Mouse (Mus musculus): ENCODE measurements around the gene Cebpz.

Cebpz gene

DNA sequence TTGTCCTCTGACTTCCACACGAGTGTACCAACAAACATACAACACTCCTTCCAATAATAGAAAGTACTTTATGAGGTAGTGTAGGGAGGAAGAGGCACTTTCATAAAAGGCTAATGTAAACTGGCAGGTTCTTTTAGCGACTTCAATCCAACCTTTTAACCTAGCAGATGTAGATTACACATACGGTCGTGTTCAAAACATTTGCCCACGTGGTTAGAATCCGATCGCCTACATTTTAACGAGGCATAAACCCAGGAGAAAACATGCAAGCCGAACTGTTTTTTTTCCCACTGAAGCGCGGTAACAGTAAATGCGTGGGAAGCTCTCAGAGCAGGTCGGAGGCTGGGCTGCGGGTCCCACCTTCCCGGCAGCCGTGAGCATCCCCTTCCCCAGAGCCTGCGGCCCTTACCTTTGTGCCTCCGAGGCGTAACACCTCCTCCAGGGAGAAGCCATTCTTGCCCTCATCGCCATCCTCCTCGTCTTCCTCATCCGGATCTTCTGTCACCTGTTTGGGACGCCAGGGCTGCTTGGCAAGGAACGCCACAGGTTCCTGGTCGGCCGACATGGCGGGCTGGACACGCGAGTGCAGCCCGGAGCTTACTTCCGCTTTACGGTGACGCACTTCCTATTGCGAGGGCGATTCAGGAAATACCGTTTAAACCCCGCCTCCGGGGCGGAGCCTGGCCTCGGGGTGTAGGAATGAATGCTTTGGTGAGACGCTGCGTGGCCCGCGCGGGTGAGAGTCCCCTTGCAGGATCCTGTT lies at the start of gene Cebpz, which contains the start of gene Ndufaf7:
Gene Cebpz, minus strand, starts transcription at position 601 of the 763 bp plus-strand sequence.
Gene Ndufaf7, plus strand, starts transcription at position 671 of the 763 bp plus-strand sequence.
- peak; percentile 98 for DNase-seq

DNA sequence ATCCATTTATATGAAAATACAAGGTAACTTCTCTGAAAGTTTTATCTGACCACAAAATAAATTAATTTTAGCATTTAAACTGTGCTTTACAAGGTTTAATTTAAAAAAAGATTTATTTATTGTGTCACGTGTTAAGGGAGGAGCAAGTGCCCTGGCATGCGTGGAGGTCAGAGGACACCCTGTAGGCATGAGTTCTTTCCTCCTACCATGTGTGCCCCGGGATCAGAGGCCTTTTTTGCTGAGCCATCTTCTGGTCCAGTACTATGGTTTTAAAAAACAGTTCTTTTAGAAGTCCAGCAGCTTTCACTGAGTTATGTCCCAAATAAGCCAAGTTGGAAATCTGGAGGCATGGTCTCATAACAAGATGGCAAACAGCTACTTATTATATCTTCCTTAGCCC lies 46.9 kb upstream of the Cebpz start:
- no peak for DNase-seq

DNA sequence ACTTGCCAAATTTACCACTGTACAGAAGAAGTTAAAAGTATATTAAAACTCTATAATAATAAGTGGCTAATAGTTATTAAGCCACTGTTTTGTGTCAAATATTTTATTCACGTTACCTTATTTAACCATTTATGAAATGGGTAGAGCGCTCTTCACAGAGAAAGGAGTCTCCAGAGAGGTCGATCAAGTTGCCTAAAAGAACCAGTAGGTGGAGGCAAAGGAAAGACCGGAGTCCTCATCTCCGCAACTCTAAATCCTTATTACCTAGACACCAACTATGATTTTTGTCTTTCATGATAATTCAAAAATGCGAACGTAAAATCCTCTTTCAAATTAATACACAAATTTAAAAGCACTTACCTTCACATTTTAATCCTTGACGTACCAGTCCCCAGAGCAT lies 46.3 kb upstream of the Cebpz start:
- no peak for DNase-seq

DNA sequence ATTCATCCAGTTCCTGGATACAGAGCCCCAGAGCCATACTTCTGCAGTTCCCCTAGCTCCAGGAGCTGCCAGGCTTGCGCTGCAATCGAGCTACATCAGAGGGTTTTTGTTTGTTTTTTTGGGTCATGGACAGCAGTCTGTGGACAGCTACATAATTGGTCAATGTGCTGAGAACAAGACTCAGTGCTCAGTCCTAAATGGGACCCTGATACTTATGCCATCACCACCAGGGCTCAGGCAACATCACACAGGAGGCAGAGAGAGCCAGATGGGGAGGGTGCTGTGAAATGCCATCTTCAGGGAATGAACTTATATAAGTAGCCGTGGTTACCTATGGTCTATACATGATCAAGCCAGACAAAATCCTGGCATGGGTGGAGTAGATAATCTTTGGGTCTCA lies 31.6 kb upstream of the Cebpz start:
- DNase-seq = no peak

DNA sequence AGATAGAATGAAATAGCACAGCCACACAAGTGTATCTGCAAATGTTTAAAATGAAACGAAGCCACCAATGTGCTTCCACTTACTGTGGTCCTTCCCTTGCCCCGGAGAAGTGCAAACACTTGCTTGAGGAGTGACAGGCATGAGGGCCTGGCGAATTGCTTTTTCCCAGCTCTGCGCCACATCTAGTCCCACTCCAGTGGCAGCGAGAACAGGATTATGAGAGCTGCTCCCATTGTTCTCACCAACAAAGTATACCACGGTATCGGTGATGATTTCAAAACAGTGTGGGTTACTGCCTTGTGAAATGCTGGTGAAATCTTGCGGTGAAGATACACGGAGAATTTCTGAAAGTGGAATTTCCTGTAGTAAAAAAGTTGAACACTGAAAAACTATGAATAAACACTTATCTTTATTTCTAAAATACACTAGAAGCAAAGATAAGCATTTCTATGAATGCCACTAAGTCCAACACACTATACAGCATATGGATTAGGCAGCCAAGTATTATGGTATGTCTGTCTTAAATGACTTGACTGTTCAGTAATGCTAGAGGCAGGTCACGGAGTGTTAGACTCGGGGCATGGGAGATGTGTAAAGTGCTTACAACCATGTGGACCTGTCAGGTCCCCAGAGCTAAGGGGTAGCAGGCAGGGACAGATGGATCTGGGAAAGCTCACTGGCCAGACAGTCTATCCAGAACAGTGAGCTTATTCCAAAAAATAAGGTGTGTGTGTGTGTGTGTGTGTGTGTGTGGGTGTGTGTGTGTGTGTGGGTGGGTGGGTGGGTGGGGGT lies 29.4 kb upstream of the Cebpz start:
- DNase-seq = no peak

DNA sequence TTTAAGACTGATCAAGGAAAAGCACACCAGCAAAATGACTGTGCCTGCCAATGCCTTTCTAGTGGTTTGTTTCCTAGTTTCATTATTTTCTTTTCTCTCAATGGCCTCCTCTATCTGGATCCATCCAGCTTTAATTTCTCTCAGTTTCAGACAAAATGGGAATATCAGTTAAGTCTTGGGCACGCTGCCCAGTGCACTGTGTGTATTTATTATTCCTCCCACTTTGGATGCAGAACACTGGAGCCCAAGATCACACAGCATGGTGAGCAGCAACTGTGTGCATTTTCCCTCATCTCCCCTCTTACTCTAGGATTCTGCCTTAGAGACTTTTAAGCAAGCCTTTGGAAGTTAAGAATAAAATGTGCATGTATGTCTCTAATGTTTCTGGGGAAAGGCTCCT lies 27.5 kb upstream of the Cebpz start:
- DNase-seq = no peak

DNA sequence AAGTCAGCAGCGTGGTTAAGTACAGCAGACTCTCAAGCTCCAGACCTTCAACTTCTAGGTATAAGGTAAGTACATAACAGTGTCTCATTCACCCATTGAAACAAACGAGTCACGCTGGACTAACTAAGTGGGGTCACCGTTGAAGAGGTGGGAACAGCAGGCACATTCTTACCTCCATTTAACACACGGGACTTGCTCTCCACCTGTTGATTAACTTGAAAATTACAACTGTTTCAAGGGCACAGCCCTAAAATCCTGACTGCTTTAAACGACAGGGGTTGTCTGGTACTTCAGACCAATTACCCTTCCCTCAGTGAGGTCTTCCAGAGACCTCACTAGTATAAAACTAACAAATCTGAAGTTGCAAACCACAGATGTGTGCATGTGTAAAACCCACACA lies 22.6 kb upstream of the Cebpz start:
- no peak for DNase-seq

DNA sequence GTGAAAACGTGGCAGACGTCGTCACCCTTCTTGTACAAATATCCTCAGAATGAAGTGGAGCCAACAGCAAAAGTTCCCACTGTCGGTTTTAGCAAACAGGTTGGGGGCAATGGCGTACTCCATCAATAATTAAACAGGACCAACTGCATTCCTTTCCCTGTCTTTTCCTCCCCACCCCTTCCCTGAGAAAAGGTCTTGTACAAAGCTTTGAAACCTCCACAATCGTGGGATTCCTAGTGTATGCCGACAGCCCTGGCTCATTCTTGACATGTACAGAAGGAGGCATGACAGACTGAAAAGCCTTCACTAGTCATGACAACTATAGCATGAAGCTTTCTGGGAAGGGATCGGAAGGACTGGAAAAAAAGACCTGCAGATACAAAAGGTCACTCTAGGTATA lies 16.4 kb upstream of the Cebpz start:
- no peak for DNase-seq

DNA sequence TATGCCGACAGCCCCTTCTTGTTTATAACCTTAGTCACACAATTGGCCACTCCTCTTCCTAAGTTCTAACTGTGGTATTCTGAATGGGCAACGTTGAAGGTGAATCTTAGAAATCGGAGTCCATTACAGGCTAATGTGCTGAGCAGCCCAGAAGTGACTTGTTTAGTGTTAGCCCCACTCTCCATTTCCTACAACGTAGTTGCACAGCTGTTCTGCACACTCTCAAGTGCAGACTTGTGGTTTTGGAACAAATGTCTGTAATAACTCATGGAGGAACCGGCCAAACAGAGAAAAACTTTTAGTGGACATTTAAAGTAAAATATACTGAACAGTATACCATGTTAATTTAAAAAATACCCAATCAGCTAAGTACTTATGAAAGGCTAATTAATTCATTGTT lies 15.2 kb upstream of the Cebpz start:
- no peak for DNase-seq

DNA sequence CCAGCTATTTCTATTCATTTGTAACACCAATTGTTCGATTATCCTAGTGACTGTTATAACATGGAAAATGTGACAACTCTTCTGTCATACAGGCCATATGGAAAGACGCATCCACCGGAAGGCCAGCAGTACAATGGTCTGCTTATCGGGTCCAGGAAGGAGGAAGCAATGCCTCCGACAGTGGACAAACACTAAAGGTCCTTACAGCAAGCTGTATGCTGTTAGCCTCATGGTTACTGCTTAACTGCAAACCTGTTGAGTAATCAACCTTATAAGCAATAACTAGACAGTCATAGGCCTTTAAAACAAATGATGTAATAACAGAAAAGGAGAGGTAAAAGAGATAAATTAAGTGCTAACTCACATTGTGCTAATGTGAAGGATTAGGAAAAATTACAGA lies 14.4 kb upstream of the Cebpz start:
- DNase-seq = no peak

DNA sequence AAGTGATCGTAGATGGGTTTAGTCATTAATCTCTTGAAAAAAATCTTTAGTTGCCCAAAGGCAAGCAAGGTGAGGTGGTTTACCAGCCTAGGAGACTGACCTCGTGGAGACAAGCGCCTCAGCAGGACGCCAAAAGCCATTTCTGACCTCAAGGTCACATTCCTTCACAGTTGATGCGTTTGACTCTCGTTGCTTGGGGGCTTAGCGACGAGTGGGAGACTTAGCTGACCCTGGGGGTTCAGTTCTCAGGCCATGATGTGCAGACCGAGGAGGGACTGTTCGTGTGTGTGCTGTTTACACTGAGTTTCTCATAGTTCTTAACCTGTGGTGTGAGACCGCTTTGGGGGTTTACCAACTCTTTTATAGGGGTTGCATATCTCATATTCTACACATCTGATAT lies 5.7 kb upstream of the Cebpz start:
- DNase-seq = no peak

DNA sequence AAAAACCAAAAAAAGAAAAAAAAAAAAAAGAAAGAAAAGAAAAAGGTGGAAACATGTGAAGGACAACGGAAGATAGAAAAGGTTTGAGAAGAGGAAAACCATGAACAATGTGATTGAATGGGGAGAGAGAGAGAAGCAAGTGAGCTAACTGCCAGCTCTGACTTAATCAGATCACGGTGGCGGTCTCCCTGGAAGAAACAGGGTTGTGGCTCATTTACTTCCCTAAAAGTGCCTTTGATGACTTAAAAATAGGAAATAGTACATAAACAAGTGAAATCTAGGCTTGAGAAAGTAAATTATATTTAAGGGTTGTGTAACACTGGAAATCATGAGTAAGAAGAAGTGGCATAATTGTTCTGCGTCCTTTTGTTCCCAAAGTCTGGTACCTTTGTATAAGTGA lies 2.1 kb upstream of the Cebpz start:
- no peak for DNase-seq

DNA sequence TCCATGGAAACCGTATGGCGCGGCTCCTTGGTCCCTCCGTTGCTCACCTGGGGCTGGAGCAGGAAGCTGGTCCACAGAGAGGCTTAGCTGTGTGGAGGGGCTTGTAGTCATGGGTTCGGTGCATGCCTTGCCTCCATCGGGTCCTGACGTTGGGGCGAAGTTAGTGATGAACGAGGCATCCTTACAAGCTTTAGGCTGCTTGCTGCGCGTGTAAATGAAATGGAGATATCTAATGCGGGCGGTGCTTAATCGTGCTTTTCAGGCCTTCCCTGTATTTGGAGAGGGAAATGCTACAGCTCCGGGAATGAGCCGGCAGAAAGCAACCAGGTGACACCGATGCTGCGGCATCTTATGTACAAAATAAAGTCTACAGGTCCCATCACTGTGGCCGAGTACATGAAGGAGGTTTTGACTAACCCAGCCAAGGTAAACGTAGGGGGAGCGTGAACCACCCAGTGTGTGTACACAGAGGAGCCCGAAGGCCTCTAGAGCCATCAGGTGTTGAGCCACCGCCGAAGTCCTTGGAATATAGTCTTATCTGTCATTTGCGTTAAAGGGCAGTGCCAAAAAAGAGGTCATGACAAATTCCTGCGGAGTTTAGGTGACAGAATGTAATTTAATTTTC lies 475 bp upstream of the Cebpz start:
- no peak for DNase-seq

DNA sequence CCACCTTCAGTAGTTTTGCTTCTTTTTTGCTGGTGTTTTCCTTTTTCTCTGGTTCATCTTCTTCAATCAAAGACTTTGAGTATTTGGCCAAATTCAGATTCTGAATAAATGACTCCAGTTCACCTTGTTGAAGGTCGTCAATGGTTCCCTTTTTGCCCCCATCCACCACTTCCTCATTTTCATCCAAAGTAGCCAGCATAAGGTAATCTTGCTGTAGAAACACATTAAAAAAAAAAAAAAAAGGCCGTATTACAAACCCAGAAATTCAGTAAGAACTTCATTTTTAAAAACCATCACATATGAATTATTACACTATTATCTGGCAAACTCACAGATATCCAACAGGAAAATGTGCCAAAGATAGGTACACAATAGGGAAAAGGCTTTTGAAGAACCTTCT lies 1.0 kb downstream of the Cebpz start:
- DNase-seq = no peak

DNA sequence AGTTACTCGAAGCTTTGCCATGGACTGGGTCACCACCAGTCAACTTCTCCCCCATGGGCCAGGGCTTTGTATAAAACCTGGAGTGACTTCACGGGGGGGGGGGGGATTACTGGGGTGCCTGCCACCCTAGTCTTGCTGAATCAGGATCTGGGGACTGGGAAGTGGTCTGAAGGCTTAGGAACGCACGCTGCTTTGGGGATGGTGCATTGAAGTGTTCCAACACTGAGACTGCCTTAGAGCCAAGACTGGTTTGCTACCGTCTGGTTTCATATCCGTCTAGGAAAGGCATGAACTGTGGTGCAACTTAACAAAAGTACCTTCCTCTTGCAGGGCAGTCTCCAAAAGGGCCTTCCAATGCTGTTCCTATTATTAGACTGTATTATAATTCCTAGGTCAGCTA lies 19.2 kb downstream of the Cebpz start:
- DNase-seq = no peak

DNA sequence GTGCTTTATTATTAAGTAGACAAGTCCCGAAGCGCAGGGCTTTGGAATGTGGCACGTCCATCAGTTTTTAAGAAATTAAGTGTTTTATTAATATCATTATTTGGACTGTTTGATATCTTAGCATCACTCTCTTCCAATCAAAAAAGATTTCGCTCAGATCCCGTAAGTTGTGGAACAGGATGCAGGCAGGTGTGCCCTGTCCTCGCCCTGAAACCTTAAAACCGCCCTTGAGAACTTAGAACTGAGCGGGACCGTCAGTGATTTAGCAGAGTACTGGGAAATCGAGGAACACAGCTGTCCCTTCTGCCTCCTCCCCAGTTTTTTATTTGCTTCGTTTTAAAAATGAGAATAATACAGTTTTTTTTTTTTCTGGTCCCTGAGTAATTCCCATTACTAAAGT lies 20.0 kb downstream of the Cebpz start:
- no peak for DNase-seq

DNA sequence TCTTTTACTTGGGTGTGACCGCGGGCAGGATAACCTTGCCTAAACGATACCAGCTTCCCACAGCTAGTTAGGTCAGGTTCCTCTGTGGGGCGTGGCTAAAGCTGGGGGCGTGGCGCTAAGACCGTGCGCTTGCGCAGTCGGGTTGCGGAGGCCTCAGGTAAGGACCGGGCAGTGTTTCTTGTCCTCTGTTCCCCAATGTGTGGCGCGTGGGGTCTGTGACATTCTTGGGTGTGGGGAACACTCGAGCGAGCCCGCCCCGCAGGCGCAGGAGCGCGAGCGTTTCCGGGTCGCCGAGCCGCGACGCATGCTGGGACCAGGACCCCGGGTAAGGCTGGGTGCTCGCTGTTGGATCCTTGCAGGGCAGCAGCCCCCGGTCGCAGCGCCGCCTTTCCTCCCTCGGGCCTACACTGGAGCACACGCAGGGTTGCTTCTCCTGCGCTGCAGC lies 20.5 kb downstream of the Cebpz start, which contains the start of gene Cebpzos:
Gene Cebpzos, plus strand, starts transcription at position 132 of the 445 bp plus-strand sequence.
- peak; percentile 89 for DNase-seq

DNA sequence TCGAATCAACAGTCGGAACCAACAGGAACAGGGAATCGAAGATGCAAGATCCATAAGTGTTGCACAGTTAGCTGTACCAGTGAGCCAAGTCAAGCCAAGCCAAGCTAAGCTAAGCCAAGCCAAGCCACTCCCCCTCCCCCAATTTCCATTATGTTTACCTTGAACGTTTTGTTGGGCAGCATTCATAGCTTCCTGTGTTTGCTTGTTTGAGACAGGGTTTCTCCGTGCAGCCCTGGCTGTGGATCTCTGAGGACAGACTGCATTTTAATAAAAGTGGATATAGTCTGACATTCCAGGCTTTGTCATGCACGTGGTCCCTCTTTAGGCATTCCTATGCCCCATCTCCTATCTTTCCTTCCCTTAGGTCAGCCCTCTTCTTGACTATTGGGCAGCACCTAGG lies 21.1 kb downstream of the Cebpz start:
- no peak for DNase-seq

DNA sequence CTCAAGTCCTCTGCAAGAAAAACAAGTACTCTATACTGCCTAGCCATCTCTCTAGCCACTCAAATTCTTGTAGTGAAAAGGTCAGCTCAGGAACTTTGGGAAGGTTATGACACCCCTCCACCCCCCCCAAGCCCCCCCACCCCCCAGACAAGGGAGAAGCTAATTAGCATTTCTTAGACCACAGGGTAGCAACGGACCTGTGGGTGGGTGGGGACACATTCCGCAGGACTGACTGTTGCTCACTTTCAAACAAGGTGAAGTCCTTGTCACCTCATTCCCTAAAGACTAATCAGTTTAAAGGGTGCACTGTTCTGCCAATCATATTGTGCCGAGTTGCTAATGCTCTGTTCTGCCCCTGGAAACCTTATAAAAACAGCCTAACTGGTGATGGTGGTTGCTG lies 22.9 kb downstream of the Cebpz start:
- no peak for DNase-seq

DNA sequence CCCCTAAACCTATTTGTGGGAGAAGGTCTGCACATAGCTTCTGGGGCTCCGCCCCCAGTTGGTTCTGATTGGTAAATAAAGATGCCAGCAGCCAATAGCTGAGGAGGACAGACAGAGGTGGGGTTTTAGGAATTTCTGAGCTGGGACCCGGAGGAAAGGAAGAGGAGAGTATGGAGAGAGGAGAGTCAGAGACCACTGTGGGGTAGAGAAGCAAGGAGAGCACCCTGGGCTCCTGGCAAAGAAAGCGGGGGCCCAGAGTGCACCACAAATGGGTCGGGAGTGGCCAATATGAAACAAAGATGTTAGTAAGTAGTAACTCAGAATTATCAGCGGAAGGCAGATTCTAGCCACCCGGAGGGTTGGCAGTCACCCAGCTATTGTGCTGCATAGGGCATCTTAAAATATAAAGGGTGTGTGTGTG lies 24.0 kb downstream of the Cebpz start:
- peak; percentile 36 for DNase-seq

DNA sequence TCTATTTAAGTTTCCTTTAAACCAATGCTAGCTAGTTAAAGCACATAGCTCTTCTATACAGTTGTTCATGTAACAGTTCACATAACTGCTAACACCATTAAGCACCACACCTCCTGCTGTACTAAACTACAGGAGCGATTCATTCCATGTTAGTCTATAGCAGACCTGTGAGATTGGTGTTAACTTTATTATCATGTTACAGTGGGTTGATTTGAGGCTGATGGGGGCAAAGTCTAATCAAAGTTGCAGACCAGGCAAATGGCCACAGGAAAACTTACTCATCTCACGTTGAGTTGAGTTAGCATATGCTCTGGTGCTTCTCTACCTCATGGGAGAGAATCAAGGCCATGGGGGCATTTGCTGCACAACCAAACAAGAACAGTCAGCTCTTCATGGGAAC lies 27.5 kb downstream of the Cebpz start:
- no peak for DNase-seq

DNA sequence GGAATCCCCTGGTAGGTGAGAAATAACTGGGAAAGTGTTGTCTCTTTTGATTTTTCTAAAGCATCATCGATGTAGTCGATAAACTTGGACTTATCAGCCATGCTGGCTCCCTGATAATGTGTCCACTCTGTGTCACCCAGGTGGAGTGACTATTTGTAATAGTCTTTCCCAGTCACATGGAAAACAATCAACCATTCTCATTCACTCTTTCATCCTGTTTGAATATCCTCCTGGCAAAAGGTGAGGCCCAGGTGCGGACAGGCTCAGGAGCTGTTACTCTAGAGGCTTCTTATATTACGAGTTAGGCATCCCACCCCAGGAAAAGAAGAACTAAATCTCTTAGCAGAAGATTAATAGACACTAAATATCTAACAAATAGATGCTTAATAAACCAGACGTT lies 30.0 kb downstream of the Cebpz start, which contains the start of gene Sult6b1:
Gene Sult6b1, minus strand, starts transcription at position 101 of the 400 bp plus-strand sequence.
- DNase-seq = no peak

DNA sequence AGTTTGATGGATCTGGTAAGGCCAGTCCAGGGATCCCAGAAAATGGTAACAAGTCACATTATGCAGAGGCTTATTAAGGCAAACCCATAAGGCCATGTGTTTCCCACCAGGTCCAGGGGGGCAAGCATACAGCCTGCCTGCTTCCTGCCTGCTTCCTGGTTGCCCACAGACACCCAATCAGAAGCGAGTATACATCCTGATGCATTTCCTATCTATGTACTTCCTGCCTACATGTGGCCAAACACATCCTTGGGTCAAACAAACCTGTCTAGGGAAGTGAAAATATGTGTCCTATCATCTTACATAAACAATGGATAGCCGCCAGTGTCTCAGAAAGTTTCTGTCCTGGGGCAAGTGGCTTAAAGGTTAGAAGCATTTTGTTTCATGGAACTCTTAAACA lies 33.7 kb downstream of the Cebpz start:
- DNase-seq = no peak

DNA sequence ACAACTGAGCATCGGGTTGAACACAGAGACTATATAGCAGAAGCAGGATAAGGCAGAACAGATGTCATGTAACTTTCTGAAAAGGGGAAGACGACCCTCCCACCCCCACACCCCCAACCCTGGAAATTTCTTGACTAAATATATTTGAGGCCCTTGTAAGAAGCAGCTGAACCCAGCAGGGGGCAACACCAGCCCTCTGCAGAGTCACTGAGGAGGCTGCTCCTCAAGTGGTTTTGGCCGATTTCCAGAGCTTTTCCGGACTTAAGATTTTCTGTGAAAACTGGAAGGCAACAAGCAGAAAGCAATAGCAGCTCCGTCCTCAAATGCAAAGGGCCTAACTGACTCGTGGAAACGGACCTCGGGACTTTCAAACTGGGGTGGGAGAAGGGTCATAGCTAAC lies 41.5 kb downstream of the Cebpz start:
- peak; percentile 85 for DNase-seq
